Mouse (Mus musculus): ENCODE results near the gene Plekhg1. TPM values are rescaled to one million over a fixed set of nuclear protein-coding genes. Genes with fewer than 3 reads are reported as not detected.

The Plekhg1 gene
- polyA plus RNA-seq, 1 experiment from 2014 or later, result 12.3 TPM

DNA sequence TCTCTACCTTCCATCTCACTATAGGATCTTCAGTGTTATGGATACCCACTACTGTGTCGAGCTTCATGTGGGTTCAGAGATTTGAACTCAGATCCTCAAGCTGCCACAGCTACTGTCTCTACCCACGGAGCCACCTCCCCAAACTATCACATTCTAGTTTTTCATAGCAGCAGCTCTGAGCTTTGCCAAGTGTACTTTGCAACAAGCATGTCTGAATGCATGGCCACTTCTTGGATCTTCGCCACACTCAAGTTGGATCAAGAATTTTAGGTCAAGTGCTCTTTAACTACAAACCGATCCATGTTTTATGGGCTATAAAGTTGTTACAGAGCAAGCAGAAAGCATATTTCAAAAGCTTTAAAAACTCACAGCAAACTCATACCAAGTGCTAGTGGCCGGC, 130.7 kb downstream of the Plekhg1 start:
- 96% methylated on average over 5 of the region's 5 CpGs for WGBS

DNA sequence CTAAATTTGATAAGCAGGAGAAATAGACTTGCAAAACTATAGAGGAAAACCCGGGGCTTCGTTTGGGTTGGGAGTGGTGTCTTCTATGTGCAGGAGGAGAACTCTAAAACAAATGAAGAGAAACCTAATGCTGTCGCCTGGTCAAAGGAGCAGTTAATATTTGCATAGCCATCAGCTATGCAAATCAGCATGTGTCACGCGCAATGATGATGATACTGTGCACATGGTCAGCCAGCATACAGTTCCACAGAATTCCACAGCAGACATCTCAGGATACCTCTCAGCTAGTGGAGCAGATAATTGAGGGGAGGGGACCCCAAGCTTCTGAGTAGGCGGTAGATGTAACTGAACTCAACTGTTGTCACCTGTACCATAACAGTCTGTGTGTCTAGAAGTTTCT, 133.3 kb downstream of the Plekhg1 start:
- 92% methylated on average over 6 of the region's 6 CpGs for WGBS
- no peak for ATAC-seq (ENCODE audit: low FRiP score)
- Histone ChIP-seq H3K4me1 (replicated peaks; ENCODE audit: control insufficient read depth, insufficient read depth, low read length) (no peaks in the 10 kb centered on the region), H3K4me2 (replicated peaks; ENCODE audit: low read depth, low read length) (no peak overlapping the region), H3K36me3 (ENCODE audit: control insufficient read depth, insufficient read depth, low read length) (no peaks in the 10 kb centered on the region), H3K27ac (ENCODE audit: low read depth, low read length) (no peak overlapping the region), H3K9ac (ENCODE audit: low read depth, low read length) (no peak overlapping the region), H3K27me3 (ENCODE audit: control insufficient read depth, insufficient read depth, low read length) (no peaks in the 10 kb centered on the region), H3K4me3 (ENCODE audit: low read depth, low read length) (no peak overlapping the region), H3K9me3 (ENCODE audit: control insufficient read depth, low read length) (no peaks in the 10 kb centered on the region)
- DNase-seq (ENCODE audit: low spot score), result no peak

More for the DNA sequence above, 130.7 kb downstream of the Plekhg1 start:
- Histone ChIP-seq H3K9me3 (ENCODE audit: control insufficient read depth, low read length) (no peaks in the 10 kb centered on the region), H3K4me3 (ENCODE audit: low read depth, low read length) (no peak overlapping the region), H3K4me1 (replicated peaks; ENCODE audit: control insufficient read depth, insufficient read depth, low read length) (no peaks in the 10 kb centered on the region), H3K27me3 (ENCODE audit: control insufficient read depth, insufficient read depth, low read length) (no peaks in the 10 kb centered on the region), H3K4me2 (replicated peaks; ENCODE audit: low read depth, low read length) (no peak overlapping the region), H3K36me3 (ENCODE audit: control insufficient read depth, insufficient read depth, low read length) (no peaks in the 10 kb centered on the region), H3K9ac (ENCODE audit: low read depth, low read length) (no peak overlapping the region), H3K27ac (ENCODE audit: low read depth, low read length) (no peak overlapping the region)
- no peak for DNase-seq (ENCODE audit: low spot score)
- no peak for ATAC-seq (ENCODE audit: low FRiP score)

DNA sequence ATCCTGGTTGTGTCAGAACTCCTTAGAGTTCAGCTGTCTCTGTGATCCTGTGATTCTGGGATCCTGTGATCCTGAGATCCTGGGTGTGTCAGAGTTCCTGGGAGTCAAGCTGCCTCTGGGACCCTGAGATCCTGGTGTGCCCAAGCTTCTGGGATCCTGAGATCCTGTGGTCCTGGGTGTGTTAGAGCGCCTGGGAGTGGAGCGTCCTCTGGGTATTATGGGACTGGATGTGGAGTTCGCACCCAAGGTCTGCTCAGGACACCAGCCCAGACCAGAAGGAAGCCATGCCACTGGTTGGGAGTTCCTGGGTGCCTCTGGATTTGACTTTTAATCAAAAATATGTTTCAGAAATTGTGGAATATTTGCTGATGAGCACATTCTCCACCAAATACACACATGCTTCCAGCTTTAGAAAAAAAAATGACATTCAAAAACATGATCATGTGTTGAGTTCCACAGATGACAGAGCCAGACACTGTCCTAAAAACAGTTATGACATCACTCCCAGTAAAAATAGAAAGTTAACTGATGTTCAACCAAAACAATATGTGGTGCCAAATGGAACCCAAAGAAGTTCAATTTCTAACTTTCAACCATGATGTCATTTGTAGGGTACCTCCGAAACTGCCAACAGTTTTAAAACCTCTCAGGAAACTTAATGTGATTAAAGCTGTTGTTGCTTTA, 137.8 kb downstream of the Plekhg1 start:
- Histone ChIP-seq H3K4me3 (ENCODE audit: low read depth, low read length) (no peak overlapping the region), H3K9me3 (ENCODE audit: control insufficient read depth, low read length) (no peaks in the 10 kb centered on the region), H3K27ac (ENCODE audit: low read depth, low read length) (no peak overlapping the region), H3K4me2 (replicated peaks; ENCODE audit: low read depth, low read length) (no peak overlapping the region), H3K27me3 (ENCODE audit: control insufficient read depth, insufficient read depth, low read length) (no peaks in the 10 kb centered on the region), H3K9ac (ENCODE audit: low read depth, low read length) (no peak overlapping the region), H3K4me1 (replicated peaks; ENCODE audit: control insufficient read depth, insufficient read depth, low read length) (no peaks in the 10 kb centered on the region), H3K36me3 (ENCODE audit: control insufficient read depth, insufficient read depth, low read length) (no peaks in the 10 kb centered on the region)
- WGBS, result 94% methylated on average over 4 of the region's 4 CpGs
- no peak for ATAC-seq (ENCODE audit: low FRiP score)
- no peak for DNase-seq (ENCODE audit: low spot score)

DNA sequence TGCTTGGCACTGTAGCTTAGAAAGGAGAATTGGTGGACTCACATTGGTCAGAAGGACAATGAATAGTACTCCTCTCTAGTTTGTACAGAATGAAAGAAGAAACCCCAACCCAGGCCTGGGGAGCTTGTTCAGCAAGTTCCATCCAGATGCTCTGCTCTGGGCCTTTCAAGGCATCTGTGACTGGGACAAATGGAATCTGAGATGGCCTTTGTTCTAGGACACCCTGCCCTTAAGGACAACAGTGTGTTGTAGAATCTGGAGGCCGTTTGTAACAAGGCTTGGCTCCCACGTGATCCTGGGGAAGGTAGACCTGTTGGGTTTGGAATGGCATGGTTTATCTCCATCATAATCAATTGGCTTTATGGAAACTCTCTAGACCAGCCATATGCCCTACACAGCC, 141.0 kb downstream of the Plekhg1 start:
- Histone ChIP-seq H3K4me3 (ENCODE audit: low read depth, low read length) (no peak overlapping the region), H3K27ac (ENCODE audit: low read depth, low read length) (no peak overlapping the region), H3K4me1 (replicated peaks; ENCODE audit: control insufficient read depth, insufficient read depth, low read length) (no peaks in the 10 kb centered on the region), H3K4me2 (replicated peaks; ENCODE audit: low read depth, low read length) (no peak overlapping the region), H3K9me3 (ENCODE audit: control insufficient read depth, low read length) (no peaks in the 10 kb centered on the region), H3K36me3 (ENCODE audit: control insufficient read depth, insufficient read depth, low read length) (no peaks in the 10 kb centered on the region), H3K27me3 (ENCODE audit: control insufficient read depth, insufficient read depth, low read length) (no peaks in the 10 kb centered on the region), H3K9ac (ENCODE audit: low read depth, low read length) (no peak overlapping the region)
- WGBS, result 61% methylated on average over 2 of the region's 2 CpGs
- no peak for DNase-seq (ENCODE audit: low spot score)
- no peak for ATAC-seq (ENCODE audit: low FRiP score)

DNA sequence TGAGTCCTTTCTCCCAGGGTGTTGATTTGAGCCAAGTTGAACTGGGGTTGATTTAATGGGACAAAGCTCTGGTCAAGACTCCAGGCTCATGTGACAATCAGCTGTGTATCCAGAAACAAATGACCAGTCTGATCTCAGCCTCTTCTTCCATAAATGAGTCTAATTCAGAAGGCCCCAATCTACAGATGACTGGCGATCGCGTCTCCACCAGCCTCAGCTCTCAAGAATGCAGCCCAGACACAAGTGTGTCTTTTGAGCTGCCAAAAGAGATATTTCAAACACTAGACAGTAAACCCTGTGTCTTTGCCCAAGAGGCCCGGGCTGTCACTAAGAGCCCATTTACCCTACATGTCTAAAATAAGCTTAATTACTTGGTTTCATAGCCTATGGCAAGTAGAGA, 148.3 kb downstream of the Plekhg1 start:
- no peak for ATAC-seq (ENCODE audit: low FRiP score)
- H3K4me3 ChIP-seq (ENCODE audit: low read depth, low read length), result no peak overlapping the region
- no peak overlapping the region for H3K4me2 ChIP-seq (replicated peaks; ENCODE audit: low read depth, low read length)
- H3K27ac ChIP-seq (ENCODE audit: low read depth, low read length), result no peak overlapping the region
- no peaks in the 10 kb centered on the region for H3K9me3 ChIP-seq (ENCODE audit: control insufficient read depth, low read length)
- no peaks in the 10 kb centered on the region for H3K27me3 ChIP-seq (ENCODE audit: control insufficient read depth, insufficient read depth, low read length)
- no peak for DNase-seq (ENCODE audit: low spot score)
- no peaks in the 10 kb centered on the region for H3K36me3 ChIP-seq (ENCODE audit: control insufficient read depth, insufficient read depth, low read length)
- H3K4me1 ChIP-seq (replicated peaks; ENCODE audit: control insufficient read depth, insufficient read depth, low read length), result 0 out of 2 replicates have a peak, but pooled peaks cover 2% of the 10 kb centered on the region
- H3K9ac ChIP-seq (ENCODE audit: low read depth, low read length), result no peak overlapping the region
- WGBS, result 92% methylated on average over 4 of the region's 4 CpGs

DNA sequence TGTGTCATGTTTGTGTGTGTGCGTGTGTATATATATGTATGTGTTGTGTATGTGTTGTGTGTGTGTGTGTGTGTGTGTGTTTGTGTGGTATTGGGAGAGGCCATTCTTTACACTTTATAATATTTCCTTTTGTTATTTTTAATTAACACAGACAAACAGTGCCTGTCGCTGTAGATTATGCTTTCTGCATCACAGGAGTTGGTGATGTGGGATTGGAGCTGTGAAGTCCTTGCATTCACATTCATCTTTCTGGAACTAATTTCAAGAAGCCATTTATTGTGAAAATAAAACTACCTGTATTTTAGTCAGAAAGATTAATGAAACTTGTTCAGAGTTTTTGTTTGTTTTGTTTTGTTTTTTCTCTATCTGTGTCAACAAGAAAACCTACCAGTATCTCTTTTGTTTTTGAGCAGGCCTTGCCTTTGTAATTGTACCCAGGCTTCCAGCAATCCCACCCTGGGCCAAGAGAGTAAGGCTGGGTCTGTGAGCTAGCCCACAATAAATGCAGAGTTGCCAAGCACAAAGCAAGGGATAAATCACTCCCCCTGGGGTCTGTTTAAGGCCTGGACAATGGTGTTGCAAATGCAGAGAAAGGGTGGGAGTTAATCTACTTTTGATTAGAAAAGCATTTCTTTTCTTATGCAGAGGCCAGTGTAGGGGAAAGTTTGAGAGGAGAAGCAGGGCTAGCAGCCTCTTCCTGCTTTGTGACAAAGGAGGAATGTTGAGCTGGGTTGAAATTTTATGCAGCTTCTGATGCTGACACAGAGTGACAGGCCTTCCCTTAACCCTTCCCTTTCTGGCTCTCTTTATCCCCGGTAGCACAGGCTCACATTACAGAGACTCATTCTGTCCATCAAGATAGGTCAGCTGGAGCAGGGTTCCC, 151.5 kb downstream of the Plekhg1 start:
- Histone ChIP-seq H3K36me3 (ENCODE audit: control insufficient read depth, insufficient read depth, low read length) (no peaks in the 10 kb centered on the region), H3K27me3 (ENCODE audit: control insufficient read depth, insufficient read depth, low read length) (no peaks in the 10 kb centered on the region), H3K9ac (ENCODE audit: low read depth, low read length) (no peak overlapping the region), H3K4me3 (ENCODE audit: low read depth, low read length) (no peak overlapping the region), H3K4me2 (replicated peaks; ENCODE audit: low read depth, low read length) (no peak overlapping the region), H3K4me1 (replicated peaks; ENCODE audit: control insufficient read depth, insufficient read depth, low read length) (peaks cover 2% of the 10 kb centered on the region; the same call in 1 of the 2 replicates), H3K27ac (ENCODE audit: low read depth, low read length) (peak overlapping the region; percentile 43), H3K9me3 (ENCODE audit: control insufficient read depth, low read length) (no peaks in the 10 kb centered on the region)
- 33% methylated on average over 3 of the region's 3 CpGs for WGBS
- DNase-seq (ENCODE audit: low spot score) (peak; percentile 56), ATAC-seq (ENCODE audit: low FRiP score) (peak; percentile 88)

DNA sequence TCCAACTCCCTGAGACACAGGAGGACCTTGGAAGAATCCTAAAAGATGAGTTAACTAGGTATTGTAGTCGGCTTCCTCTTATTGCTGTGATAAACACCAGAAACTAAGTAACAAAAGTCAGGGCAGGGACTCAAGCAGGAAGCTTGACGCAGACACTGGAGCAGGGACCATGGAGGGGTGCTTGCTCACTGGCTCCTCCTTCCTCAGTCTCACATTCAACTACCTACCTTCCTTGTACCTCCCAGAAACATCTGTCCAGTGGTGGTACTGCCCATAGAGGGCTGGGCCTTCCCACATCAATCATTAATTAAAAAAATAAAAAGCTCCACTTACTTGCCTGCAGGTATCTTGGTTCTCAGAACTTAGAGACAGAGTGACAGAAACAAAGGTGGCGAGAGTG, 152.2 kb downstream of the Plekhg1 start:
- Histone ChIP-seq H3K9ac (ENCODE audit: low read depth, low read length) (no peak overlapping the region), H3K9me3 (ENCODE audit: control insufficient read depth, low read length) (no peaks in the 10 kb centered on the region), H3K4me3 (ENCODE audit: low read depth, low read length) (no peak overlapping the region), H3K4me1 (replicated peaks; ENCODE audit: control insufficient read depth, insufficient read depth, low read length) (peaks cover 2% of the 10 kb centered on the region; the same call in 1 of the 2 replicates), H3K4me2 (replicated peaks; ENCODE audit: low read depth, low read length) (no peak overlapping the region), H3K27ac (ENCODE audit: low read depth, low read length) (peak overlapping the region; percentile 43), H3K36me3 (ENCODE audit: control insufficient read depth, insufficient read depth, low read length) (no peaks in the 10 kb centered on the region), H3K27me3 (ENCODE audit: control insufficient read depth, insufficient read depth, low read length) (no peaks in the 10 kb centered on the region)
- ATAC-seq (ENCODE audit: low FRiP score), result peak; percentile 41; the same call in 1 of the 2 replicates
- DNase-seq (ENCODE audit: low spot score), result no peak
- WGBS, result 50% methylated on average over 3 of the region's 3 CpGs

DNA sequence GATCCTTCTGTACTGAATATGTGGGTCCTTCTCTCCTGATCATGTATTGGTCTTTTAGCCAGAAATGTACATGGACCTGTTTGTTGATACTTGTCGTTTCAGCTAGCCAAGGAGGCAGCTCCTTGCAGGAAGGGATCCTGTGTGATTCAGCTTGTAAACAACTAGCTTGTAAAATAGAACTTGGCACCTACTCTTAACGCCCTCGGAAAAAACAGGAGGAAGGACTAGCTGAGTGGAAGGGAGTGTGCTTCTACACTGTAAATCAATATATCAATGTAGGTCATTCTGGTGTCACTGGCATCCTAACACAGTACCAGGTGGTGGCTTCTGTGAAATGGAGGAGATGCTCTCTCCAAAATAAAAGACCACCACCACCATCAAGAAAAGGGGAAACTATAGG, 157.9 kb downstream of the Plekhg1 start:
- Histone ChIP-seq H3K36me3 (ENCODE audit: control insufficient read depth, insufficient read depth, low read length) (no peaks in the 10 kb centered on the region), H3K4me1 (replicated peaks; ENCODE audit: control insufficient read depth, insufficient read depth, low read length) (no peaks in the 10 kb centered on the region; the same call in 1 of the 2 replicates), H3K9ac (ENCODE audit: low read depth, low read length) (no peak overlapping the region), H3K4me3 (ENCODE audit: low read depth, low read length) (no peak overlapping the region), H3K27ac (ENCODE audit: low read depth, low read length) (no peak overlapping the region), H3K9me3 (ENCODE audit: control insufficient read depth, low read length) (no peaks in the 10 kb centered on the region), H3K4me2 (replicated peaks; ENCODE audit: low read depth, low read length) (no peak overlapping the region), H3K27me3 (ENCODE audit: control insufficient read depth, insufficient read depth, low read length) (no peaks in the 10 kb centered on the region)
- ATAC-seq (ENCODE audit: low FRiP score) (no peak), DNase-seq (ENCODE audit: low spot score) (no peak)
- WGBS, result 77% methylated on average over 3 of the region's 3 CpGs
